Mouse (Mus musculus): ENCODE data around the gene Zfp280d. TPM values are rescaled to one million over a fixed set of nuclear protein-coding genes. Genes with fewer than 3 reads are reported as not detected.

The Zfp280d gene
- 39.8 and 52.3 TPM in 2 replicates for polyA plus RNA-seq (2011; ENCODE audit: insufficient read length, low read depth, missing spikeins)

GRCm38 (mm10) chr9:72274677-72275076, at the start of gene Zfp280d:
Gene Zfp280d, plus strand, starts transcription at chr9:72274860.
- Histone ChIP-seq H3K4me3 (ENCODE audit: insufficient read depth, low read length) (peak within 1 kb of the TSS; percentile 90), H3K27ac (ENCODE audit: insufficient read depth, low read length) (peak within 1 kb of the TSS; percentile 86), H3K4me1 (ENCODE audit: control insufficient read depth, insufficient read depth, low read length) (no peaks in the 10 kb centered on the region; the same call in 1 of the 2 replicates)
- TF ChIP-seq POLR2A (IDR thresholded peaks at IDR 0.05; ENCODE audit: low read depth, low read length) (peak; percentile 66; the same call in 1 of the 2 replicates), CTCF (IDR thresholded peaks at IDR 0.05; ENCODE audit: borderline replicate concordance, insufficient read depth, low read length) (no peak)

- no peak for TF ChIP-seq CTCF (IDR thresholded peaks at IDR 0.05; ENCODE audit: borderline replicate concordance, insufficient read depth, low read length)
- no peak for TF ChIP-seq POLR2A (IDR thresholded peaks at IDR 0.05; ENCODE audit: low read depth, low read length)
- H3K4me3 ChIP-seq (ENCODE audit: insufficient read depth, low read length), result no peak overlapping the region
- H3K4me1 ChIP-seq (ENCODE audit: control insufficient read depth, insufficient read depth, low read length), result peaks cover 2% of the 10 kb centered on the region; the same call in 1 of the 2 replicates
- no peak overlapping the region for H3K27ac ChIP-seq (ENCODE audit: insufficient read depth, low read length)
Measured at GRCm38 (mm10) chr9:72226536-72226935, 48.1 kb upstream of the Zfp280d start.

GRCm38 (mm10) chr9:72252656-72253055, 22.0 kb upstream of the Zfp280d start:
- Histone ChIP-seq H3K4me1 (ENCODE audit: control insufficient read depth, insufficient read depth, low read length) (peaks cover 4% of the 10 kb centered on the region; the same call in 1 of the 2 replicates), H3K27ac (ENCODE audit: insufficient read depth, low read length) (peak overlapping the region; percentile 6; the same call in 1 of the 2 replicates), H3K4me3 (ENCODE audit: insufficient read depth, low read length) (no peak overlapping the region)
- TF ChIP-seq CTCF (IDR thresholded peaks at IDR 0.05; ENCODE audit: borderline replicate concordance, insufficient read depth, low read length) (no peak), POLR2A (IDR thresholded peaks at IDR 0.05; ENCODE audit: low read depth, low read length) (no peak)

- H3K4me1 ChIP-seq (ENCODE audit: control insufficient read depth, insufficient read depth, low read length), result peaks cover 4% of the 10 kb centered on the region; the same call in 1 of the 2 replicates
- TF ChIP-seq CTCF (IDR thresholded peaks at IDR 0.05; ENCODE audit: borderline replicate concordance, insufficient read depth, low read length) (no peak), POLR2A (IDR thresholded peaks at IDR 0.05; ENCODE audit: low read depth, low read length) (no peak)
- no peak overlapping the region for H3K27ac ChIP-seq (ENCODE audit: insufficient read depth, low read length)
- H3K4me3 ChIP-seq (ENCODE audit: insufficient read depth, low read length), result no peak overlapping the region
Measured at GRCm38 (mm10) chr9:72255227-72255626, 19.4 kb upstream of the Zfp280d start.

- H3K4me3 ChIP-seq (ENCODE audit: insufficient read depth, low read length), result no peak overlapping the region
- H3K4me1 ChIP-seq (ENCODE audit: control insufficient read depth, insufficient read depth, low read length), result peaks cover 4% of the 10 kb centered on the region; the same call in 1 of the 2 replicates
- TF ChIP-seq POLR2A (IDR thresholded peaks at IDR 0.05; ENCODE audit: low read depth, low read length), result no peak
- no peak for TF ChIP-seq CTCF (IDR thresholded peaks at IDR 0.05; ENCODE audit: borderline replicate concordance, insufficient read depth, low read length)
Measured at GRCm38 (mm10) chr9:72256646-72257045, 18.0 kb upstream of the Zfp280d start.

GRCm38 (mm10) chr9:72260337-72260736, 14.3 kb upstream of the Zfp280d start:
- TF ChIP-seq POLR2A (IDR thresholded peaks at IDR 0.05; ENCODE audit: low read depth, low read length) (no peak), CTCF (IDR thresholded peaks at IDR 0.05; ENCODE audit: borderline replicate concordance, insufficient read depth, low read length) (no peak)
- H3K27ac ChIP-seq (ENCODE audit: insufficient read depth, low read length), result no peak overlapping the region
- H3K4me1 ChIP-seq (ENCODE audit: control insufficient read depth, insufficient read depth, low read length), result no peaks in the 10 kb centered on the region
- no peak overlapping the region for H3K4me3 ChIP-seq (ENCODE audit: insufficient read depth, low read length)

More at GRCm38 (mm10) chr9:72256646-72257045, 18.0 kb upstream of the Zfp280d start:
- no peak overlapping the region for H3K27ac ChIP-seq (ENCODE audit: insufficient read depth, low read length)

- Histone ChIP-seq H3K4me3 (ENCODE audit: insufficient read depth, low read length) (no peak overlapping the region), H3K4me1 (ENCODE audit: control insufficient read depth, insufficient read depth, low read length) (no peaks in the 10 kb centered on the region; the same call in 1 of the 2 replicates), H3K27ac (ENCODE audit: insufficient read depth, low read length) (no peak overlapping the region)
- TF ChIP-seq CTCF (IDR thresholded peaks at IDR 0.05; ENCODE audit: borderline replicate concordance, insufficient read depth, low read length), result no peak
- TF ChIP-seq POLR2A (IDR thresholded peaks at IDR 0.05; ENCODE audit: low read depth, low read length), result no peak
Measured at GRCm38 (mm10) chr9:72264859-72265258, 9.8 kb upstream of the Zfp280d start.

GRCm38 (mm10) chr9:72270146-72270545, 4.5 kb upstream of the Zfp280d start:
- TF ChIP-seq POLR2A (IDR thresholded peaks at IDR 0.05; ENCODE audit: low read depth, low read length) (no peak), CTCF (IDR thresholded peaks at IDR 0.05; ENCODE audit: borderline replicate concordance, insufficient read depth, low read length) (no peak)
- no peak overlapping the region for H3K4me3 ChIP-seq (ENCODE audit: insufficient read depth, low read length)
- no peak overlapping the region for H3K27ac ChIP-seq (ENCODE audit: insufficient read depth, low read length)
- no peaks in the 10 kb centered on the region; the same call in 1 of the 2 replicates for H3K4me1 ChIP-seq (ENCODE audit: control insufficient read depth, insufficient read depth, low read length)

- H3K27ac ChIP-seq (ENCODE audit: insufficient read depth, low read length), result no peak overlapping the region
- no peak for TF ChIP-seq POLR2A (IDR thresholded peaks at IDR 0.05; ENCODE audit: low read depth, low read length)
- no peak for TF ChIP-seq CTCF (IDR thresholded peaks at IDR 0.05; ENCODE audit: borderline replicate concordance, insufficient read depth, low read length)
- H3K4me3 ChIP-seq (ENCODE audit: insufficient read depth, low read length), result no peak overlapping the region
- no peaks in the 10 kb centered on the region; the same call in 1 of the 2 replicates for H3K4me1 ChIP-seq (ENCODE audit: control insufficient read depth, insufficient read depth, low read length)
Measured at GRCm38 (mm10) chr9:72273646-72274410, 832 bp upstream of the Zfp280d start.

All from embryonic fibroblast, embryonic 13.5 days (primary cell).